Comparison of ENCODE assay signal across 18 mouse cellular contexts in genomic region chr5:20906191-20906590, GRCm38 (mm10). TPM values are rescaled to one million over a fixed set of nuclear protein-coding genes. Genes with fewer than 3 reads are reported as not detected.
DNase-seq lines count a peak whose midpoint lies in the region; ATAC-seq and TF ChIP-seq lines count a peak whose summit lies in the region.
"Had no signal": no experiment of that assay in that cellular context is flagged by ENCODE, and none has a peak within 500 bp of the region (broad histone marks: within the 10 kb centered on the region; RNA-seq: fewer than 3 reads in every experiment).

No protein-coding gene starts in this region.

- no peak overlapping the region for H3K4me3 ChIP-seq in liver, embryonic 12.5 days
- H3K4me3 ChIP-seq in liver, postnatal 0 days (ENCODE audit: low read depth, low read length), result no peak overlapping the region
- no peak overlapping the region for H3K4me3 ChIP-seq in liver, embryonic 13.5 days (replicated peaks)
- H3K4me3 ChIP-seq: embryonic facial prominence, embryonic 10.5 days; forebrain, embryonic 13.5 days; heart, embryonic 12.5 days; hindbrain, embryonic 10.5 days had no signal

- H3K4me1 ChIP-seq in liver, embryonic 12.5 days, result peaks cover 25% of the 10 kb centered on the region
- no peaks in the 10 kb centered on the region for H3K4me1 ChIP-seq in liver, postnatal 0 days (ENCODE audit: insufficient read depth)
- H3K4me1 ChIP-seq in liver, embryonic 13.5 days (replicated peaks), result peaks cover 27% of the 10 kb centered on the region
- H3K4me1 ChIP-seq: embryonic facial prominence, embryonic 10.5 days; forebrain, embryonic 13.5 days; hindbrain, embryonic 10.5 days had no signal

- 0 out of 2 replicates have a peak overlapping the region, but pooled peaks have one; percentile 45 for H3K27ac ChIP-seq in liver, embryonic 12.5 days
- H3K27ac ChIP-seq in liver, postnatal 0 days (ENCODE audit: low read depth), result no peak overlapping the region
- H3K27ac ChIP-seq in liver, embryonic 13.5 days, result no peak overlapping the region
- H3K27ac ChIP-seq: embryonic facial prominence, embryonic 10.5 days; forebrain, embryonic 13.5 days; hindbrain, embryonic 10.5 days; hindbrain, embryonic 14.5 days had no signal

- H3K4me2 ChIP-seq in liver, embryonic 12.5 days, result no peak overlapping the region
- no peak overlapping the region for H3K4me2 ChIP-seq in liver, postnatal 0 days (ENCODE audit: low read depth, low read length)
- H3K4me2 ChIP-seq in liver, embryonic 13.5 days, result no peak overlapping the region
- H3K4me2 ChIP-seq: forebrain, embryonic 13.5 days; heart, embryonic 12.5 days; hindbrain, embryonic 14.5 days had no signal

- H3K9me3 ChIP-seq in liver, embryonic 12.5 days (replicated peaks), result no peaks in the 10 kb centered on the region
- H3K9me3 ChIP-seq in liver, postnatal 0 days (ENCODE audit: low read length), result no peaks in the 10 kb centered on the region
- no peaks in the 10 kb centered on the region for H3K9me3 ChIP-seq in liver, embryonic 13.5 days (replicated peaks)
- H3K9me3 ChIP-seq: embryonic facial prominence, embryonic 10.5 days; forebrain, embryonic 13.5 days; heart, embryonic 12.5 days; hindbrain, embryonic 10.5 days had no signal

- peak; percentile 63; the same call in 1 of the 2 replicates for ATAC-seq in liver, embryonic 12.5 days
- ATAC-seq in liver, postnatal 0 days, result no peak
- ATAC-seq in liver, embryonic 13.5 days (ENCODE audit: low read depth), result peak; percentile 72; the same call in 1 of the 2 replicates
- peak; percentile 91 for ATAC-seq in megakaryocyte progenitor cell, adult 5-6 weeks (replicated peaks; ENCODE audit: poor library complexity)
- ATAC-seq: activated CD4-positive, CD25-positive, alpha-beta regulatory T cell, adult 4 months; forebrain, embryonic 13.5 days; forebrain, postnatal 0 days had no signal

- H3K9ac ChIP-seq in liver, embryonic 12.5 days, result no peak overlapping the region
- no peak overlapping the region for H3K9ac ChIP-seq in liver, postnatal 0 days (replicated peaks)
- no peak overlapping the region for H3K9ac ChIP-seq in liver, embryonic 13.5 days
- H3K9ac ChIP-seq: forebrain, embryonic 13.5 days; forebrain, postnatal 0 days; heart, embryonic 12.5 days; hindbrain, embryonic 14.5 days had no signal

- 59% methylated on average over 7 of the region's 7 CpGs for whole genome bisulfite sequencing in liver, embryonic 12.5 days (ENCODE audit: insufficient replicate concordance)
- WGBS in liver, postnatal 0 days (ENCODE audit: insufficient replicate concordance), result 71% methylated on average over 7 of the region's 7 CpGs
- whole genome bisulfite sequencing in liver, embryonic 13.5 days (ENCODE audit: insufficient replicate concordance), result 61% methylated on average over 7 of the region's 7 CpGs

- no peak for DNase-seq in liver, postnatal 0 days
- DNase-seq in liver, embryonic 13.5 days, result no peak
- DNase-seq in cerebellum, adult 11 months, result no peak
- no peak for DNase-seq in kidney, adult 8-10 months
- DNase-seq: adrenal gland, postnatal 14 days; cerebellum, adult 18-20 months; cerebellum, adult 9-11 months; cerebellum, postnatal 36 days; forebrain, postnatal 0 days; gastrocnemius, postnatal 25 days had no signal

- no peak for TF ChIP-seq CTCF in liver, postnatal 0 days (IDR thresholded peaks at IDR 0.05; ENCODE audit: low read depth)

- no peaks in the 10 kb centered on the region for H3K27me3 ChIP-seq in liver, embryonic 12.5 days (replicated peaks)
- H3K27me3 ChIP-seq in liver, postnatal 0 days (ENCODE audit: insufficient read depth, low read length), result no peaks in the 10 kb centered on the region
- H3K27me3 ChIP-seq in liver, embryonic 13.5 days, result no peaks in the 10 kb centered on the region
- H3K27me3 ChIP-seq: forebrain, embryonic 13.5 days; heart, embryonic 12.5 days had no signal

- H3K36me3 ChIP-seq in liver, embryonic 12.5 days, result peaks cover 43% of the 10 kb centered on the region
- H3K36me3 ChIP-seq in liver, postnatal 0 days (replicated peaks; ENCODE audit: insufficient read depth, low read length), result peaks cover 42% of the 10 kb centered on the region
- H3K36me3 ChIP-seq in liver, embryonic 13.5 days, result peaks cover 44% of the 10 kb centered on the region

- TF ChIP-seq EP300 in liver, postnatal 0 days (IDR thresholded peaks at IDR 0.05; ENCODE audit: low read depth), result no peak

RNA-seq across cellular contexts. Expression of gene Tmem60, which starts 24.2 kb away (rescaled TPM):
- 38.2 and 42.6 TPM in 2 replicates for polyA plus RNA-seq in liver, embryonic 12.5 days (2016; fragmentation: Nextera tagmentation; extraction: Ambion mirVana)
- 49.7 and 55.5 TPM in 2 replicates for polyA plus RNA-seq in liver, postnatal 0 days (2015; fragmentation: Nextera tagmentation; extraction: Ambion mirVana)
- 39.5 and 40.6 TPM in 2 replicates for polyA plus RNA-seq in liver, embryonic 13.5 days (2015; fragmentation: Nextera tagmentation; extraction: Ambion mirVana)
- 29.5 and 34.9 TPM in 2 replicates for total RNA-seq in megakaryocyte progenitor cell, adult 5-6 weeks (2015)
- 12.6 and 14.0 TPM in 2 replicates for total RNA-seq in megakaryocyte progenitor cell, adult 5-6 weeks (2017)

RNA-seq across cellular contexts. Expression of gene Phtf2, which starts 24.3 kb away (rescaled TPM):
- polyA plus RNA-seq in liver, embryonic 12.5 days (2016; fragmentation: Nextera tagmentation; extraction: Ambion mirVana), result 11.6 and 11.9 TPM in 2 replicates
- polyA plus RNA-seq in liver, postnatal 0 days (2015; fragmentation: Nextera tagmentation; extraction: Ambion mirVana), result 2.8 and 3.2 TPM in 2 replicates
- 6.2 and 8.7 TPM in 2 replicates for polyA plus RNA-seq in liver, embryonic 13.5 days (2015; fragmentation: Nextera tagmentation; extraction: Ambion mirVana)
- total RNA-seq in megakaryocyte progenitor cell, adult 5-6 weeks (2015), result 9.7 and 15.2 TPM in 2 replicates
- total RNA-seq in megakaryocyte progenitor cell, adult 5-6 weeks (2017), result 10.0 and 23.0 TPM in 2 replicates

RNA-seq across cellular contexts. Expression of gene Rsbn1l, which starts 50.0 kb away (rescaled TPM):
- 6.4 and 6.6 TPM in 2 replicates for polyA plus RNA-seq in liver, embryonic 12.5 days (2016; fragmentation: Nextera tagmentation; extraction: Ambion mirVana)
- polyA plus RNA-seq in liver, postnatal 0 days (2015; fragmentation: Nextera tagmentation; extraction: Ambion mirVana), result 3.7 and 5.5 TPM in 2 replicates
- 4.0 and 5.1 TPM in 2 replicates for polyA plus RNA-seq in liver, embryonic 13.5 days (2015; fragmentation: Nextera tagmentation; extraction: Ambion mirVana)
- total RNA-seq in megakaryocyte progenitor cell, adult 5-6 weeks (2015), result 30.6 and 33.0 TPM in 2 replicates
- 16.8 and 39.3 TPM in 2 replicates for total RNA-seq in megakaryocyte progenitor cell, adult 5-6 weeks (2017)
